Mouse (Mus musculus) bone marrow macrophage, adult 2 months (primary cell): ENCODE results near the gene Vpreb3. TPM values are rescaled to one million over a fixed set of nuclear protein-coding genes. Genes with fewer than 3 reads are reported as not detected.

Experiments used
- H3K27ac ChIP-seq: 2 replicates; pipeline ENCODE4 v1.5.1; 2012; ENCODE audit warnings: low read depth, low read length; ENCODE audit not compliant: insufficient read depth
- H3K4me1 ChIP-seq: 2 replicates; pipeline ENCODE4 v1.6.1; 2012; ENCODE audit warnings: low read length; ENCODE audit not compliant: control insufficient read depth, insufficient read depth
- H3K4me3 ChIP-seq: 2 replicates; pipeline ENCODE4 v1.5.1; 2012; ENCODE audit warnings: mild to moderate bottlenecking, low read length, moderate library complexity; ENCODE audit not compliant: insufficient read depth
- CTCF ChIP-seq: IDR thresholded peaks from 2 replicates; pipeline ENCODE4 v1.5.1; 2012; ENCODE audit warnings: low read depth, mild to moderate bottlenecking, low read length, moderate library complexity
- POLR2A ChIP-seq: IDR thresholded peaks from 2 replicates; pipeline ENCODE4 v1.6.1; 2012; ENCODE audit warnings: mild to moderate bottlenecking, low read depth, low read length, borderline replicate concordance
- polyA plus RNA-seq: library from polyadenylated mRNA; stranded (reverse); fragments of >200 nt; gene quantifications from 2 replicates; pipeline ENCODE4 v1.2.4, GENCODE M21; 2012; ENCODE audit not compliant: missing spikeins, insufficient read depth, insufficient read length

Vpreb3 gene
- polyA plus RNA-seq, 1 experiment = not detected

- Histone ChIP-seq H3K27ac (no peak overlapping the region), H3K4me1 (peaks cover 4% of the 10 kb centered on the region), H3K4me3 (peak overlapping the region; percentile 58)
- TF ChIP-seq CTCF (no peak), POLR2A (no peak)
These were observed 7.9 kb downstream of the Vpreb3 start for GRCm38 (mm10) chr10:75950791-75951210.

- peak overlapping the region; percentile 58 for H3K4me3 ChIP-seq
- no peak for TF ChIP-seq POLR2A
- no peak for TF ChIP-seq CTCF
- H3K4me1 ChIP-seq = peaks cover 4% of the 10 kb centered on the region
- H3K27ac ChIP-seq = no peak overlapping the region
These were observed 8.7 kb downstream of the Vpreb3 start for GRCm38 (mm10) chr10:75951424-75952050.

GRCm38 (mm10) chr10:75954381-75954811 lies 11.5 kb downstream of the Vpreb3 start, which contains the start of gene Gm5134:
TSS of gene Gm5134 (plus strand) at chr10:75954514.
- TF ChIP-seq POLR2A = no peak
- no peak within 1 kb of the TSS for H3K4me3 ChIP-seq
- no peak within 1 kb of the TSS for H3K27ac ChIP-seq
- H3K4me1 ChIP-seq = peaks cover 4% of the 10 kb centered on the region

- TF ChIP-seq CTCF (no peak), POLR2A (no peak)
- no peak overlapping the region for H3K4me3 ChIP-seq
- no peaks in the 10 kb centered on the region for H3K4me1 ChIP-seq
- no peak overlapping the region for H3K27ac ChIP-seq
These were observed 31.0 kb downstream of the Vpreb3 start for GRCm38 (mm10) chr10:75973846-75974245.

GRCm38 (mm10) chr10:75975216-75975615 lies 32.4 kb downstream of the Vpreb3 start:
- Histone ChIP-seq H3K4me3 (no peak overlapping the region), H3K4me1 (no peaks in the 10 kb centered on the region), H3K27ac (no peak overlapping the region)
- TF ChIP-seq CTCF (no peak), POLR2A (no peak)

- TF ChIP-seq POLR2A (no peak), CTCF (no peak)
- H3K4me3 ChIP-seq = no peak overlapping the region
- H3K4me1 ChIP-seq = no peaks in the 10 kb centered on the region
- no peak overlapping the region for H3K27ac ChIP-seq
These were observed 35.4 kb downstream of the Vpreb3 start for GRCm38 (mm10) chr10:75978119-75978834.

- TF ChIP-seq POLR2A (no peak), CTCF (no peak)
- Histone ChIP-seq H3K27ac (no peak overlapping the region), H3K4me3 (no peak overlapping the region), H3K4me1 (no peaks in the 10 kb centered on the region)
These were observed 35.9 kb downstream of the Vpreb3 start for GRCm38 (mm10) chr10:75978835-75979157.

GRCm38 (mm10) chr10:75979432-75979831 lies 36.6 kb downstream of the Vpreb3 start:
- no peaks in the 10 kb centered on the region for H3K4me1 ChIP-seq
- H3K4me3 ChIP-seq = no peak overlapping the region
- TF ChIP-seq CTCF (no peak), POLR2A (no peak)
- H3K27ac ChIP-seq = no peak overlapping the region

- no peak overlapping the region for H3K27ac ChIP-seq
- no peak overlapping the region for H3K4me3 ChIP-seq
- TF ChIP-seq CTCF = no peak
- TF ChIP-seq POLR2A = no peak
- no peaks in the 10 kb centered on the region for H3K4me1 ChIP-seq
These were observed 47.7 kb downstream of the Vpreb3 start for GRCm38 (mm10) chr10:75990430-75991042.
